Mouse (Mus musculus) heart, postnatal 25 days (tissue): ENCODE measurements around the gene Wipf2. TPM values are rescaled to one million over a fixed set of nuclear protein-coding genes. Genes with fewer than 3 reads are reported as not detected.

Experiments used
- DNase-seq: peaks from one replicate; pipeline ENCODE4 v3.0.0; 2022; ENCODE audit warnings: low spot score
- intact Hi-C: fragments of 180-260 bp; cut with DNase I; formaldehyde crosslinking; loops from one replicate; pipeline ENCODE4 v1.15.1; 2025
- total RNA-seq, 2 experiments: library from RNA; stranded (reverse); gene quantifications; 2 replicates each; pipeline ENCODE4 v1.2.3; 2021

The Wipf2 gene
- total RNA-seq, 2 experiments from 2014 or later, result 7.8 to 11.2 TPM

GRCm38 (mm10) chr11:98850100-98851093, 13.0 kb upstream of the Wipf2 start:
- DNase-seq, result no peak
- intact Hi-C loops, result no loop called here

- DNase-seq, result no peak
- intact Hi-C loops, result no loop called here
These were observed 9.3 kb upstream of the Wipf2 start for GRCm38 (mm10) chr11:98854116-98854515.

- intact Hi-C loops, result no loop called here
These were observed 8.8 kb upstream of the Wipf2 start for GRCm38 (mm10) chr11:98854659-98855058.

GRCm38 (mm10) chr11:98858759-98859731, 4.4 kb upstream of the Wipf2 start:
- DNase-seq, result peak; percentile 54
- intact Hi-C loops, result loop anchor here (1.0 kb wide), 1 partner anchor 50 kb away; no protein-coding TSS in a partner anchor

More at GRCm38 (mm10) chr11:98854659-98855058, 8.8 kb upstream of the Wipf2 start:
- no peak for DNase-seq

GRCm38 (mm10) chr11:98863751-98864429, 452 bp downstream of the Wipf2 start:
- intact Hi-C loops, result loop anchor here (5.0 kb wide), 1 partner anchor 108 kb away; no protein-coding TSS in a partner anchor
- DNase-seq, result no peak

GRCm38 (mm10) chr11:98867293-98867692, 3.9 kb downstream of the Wipf2 start:
- intact Hi-C loops, result no loop called here
- DNase-seq, result no peak

- intact Hi-C loops, result no loop called here
- DNase-seq, result no peak
These were observed 6.5 kb downstream of the Wipf2 start for GRCm38 (mm10) chr11:98869906-98870305.

- intact Hi-C loops, result no loop called here
- DNase-seq, result no peak
These were observed 7.4 kb downstream of the Wipf2 start for GRCm38 (mm10) chr11:98870791-98871190.

- intact Hi-C loops, result no loop called here
- DNase-seq, result no peak
These were observed 8.0 kb downstream of the Wipf2 start for GRCm38 (mm10) chr11:98871416-98871815.

GRCm38 (mm10) chr11:98872040-98872439, 8.6 kb downstream of the Wipf2 start:
- intact Hi-C loops, result no loop called here
- peak; percentile 31 for DNase-seq

- no peak for DNase-seq
- intact Hi-C loops, result no loop called here
These were observed 10.5 kb downstream of the Wipf2 start for GRCm38 (mm10) chr11:98873900-98874299.

- intact Hi-C loops, result no loop called here
- no peak for DNase-seq
These were observed 13.6 kb downstream of the Wipf2 start for GRCm38 (mm10) chr11:98877001-98877400.

GRCm38 (mm10) chr11:98887703-98888102, 24.3 kb downstream of the Wipf2 start:
- intact Hi-C loops, result no loop called here
- no peak for DNase-seq

- DNase-seq, result no peak
- intact Hi-C loops, result no loop called here
These were observed 25.6 kb downstream of the Wipf2 start for GRCm38 (mm10) chr11:98889077-98889476.

GRCm38 (mm10) chr11:98889977-98890376, 26.5 kb downstream of the Wipf2 start:
- no peak for DNase-seq
- intact Hi-C loops, result no loop called here

- DNase-seq, result no peak
- intact Hi-C loops, result no loop called here
These were observed 29.0 kb downstream of the Wipf2 start for GRCm38 (mm10) chr11:98892426-98892825.

- intact Hi-C loops, result no loop called here
- no peak for DNase-seq
These were observed 37.2 kb downstream of the Wipf2 start for GRCm38 (mm10) chr11:98900529-98901125.

- intact Hi-C loops, result no loop called here
- DNase-seq, result no peak
These were observed 39.3 kb downstream of the Wipf2 start for GRCm38 (mm10) chr11:98902621-98903245.

GRCm38 (mm10) chr11:98904577-98904976, 41.1 kb downstream of the Wipf2 start:
- no peak for DNase-seq
- intact Hi-C loops, result no loop called here
